Mouse (Mus musculus) forebrain, embryonic 11.5 days (tissue): ENCODE results near the gene Gpr149. TPM values are rescaled to one million over a fixed set of nuclear protein-coding genes. Genes with fewer than 3 reads are reported as not detected.

Source experiments
- polyA plus RNA-seq: library from polyadenylated mRNA; unstranded; fragments of >200 nt; fragmentation: Nextera tagmentation; extraction: Ambion mirVana; gene quantifications from 2 replicates; pipeline ENCODE4 v1.2.1, GENCODE M21; 2014

The Gpr149 gene
- polyA plus RNA-seq, 1 experiment from 2014 or later, result 0.27 TPM

Other genes with a start within 250 kb of the Gpr149 start
- gene Dhx36, start 98.1 kb downstream of the Gpr149 start, polyA plus RNA-seq, result 47.4 and 53.9 TPM in 2 replicates